Mouse (Mus musculus) testis, adult 2 months (tissue): ENCODE measurements around the gene Adgrg2. TPM values are rescaled to one million over a fixed set of nuclear protein-coding genes. Genes with fewer than 3 reads are reported as not detected.

ENCODE experiments used
- H3K27ac ChIP-seq: fragments of 200-500 bp; 2 replicates; pipeline ENCODE4 v1.5.1; 2012; ENCODE audit warnings: low read depth, low read length; ENCODE audit not compliant: control insufficient read depth, insufficient read depth
- H3K27me3 ChIP-seq: fragments of 200-500 bp; 2 replicates; pipeline ENCODE4 v1.6.1; 2012; ENCODE audit warnings: mild to moderate bottlenecking, low read length, moderate library complexity; ENCODE audit not compliant: control insufficient read depth, insufficient read depth
- H3K36me3 ChIP-seq: fragments of 200-500 bp; 2 replicates; pipeline ENCODE4 v1.6.1; 2012; ENCODE audit warnings: mild to moderate bottlenecking, low read length; ENCODE audit not compliant: control insufficient read depth, insufficient read depth
- H3K4me1 ChIP-seq: fragments of 200-500 bp; 2 replicates; pipeline ENCODE4 v1.6.1; 2012; ENCODE audit warnings: low read length; ENCODE audit not compliant: control insufficient read depth, insufficient read depth
- H3K4me3 ChIP-seq: fragments of 200-500 bp; 2 replicates; pipeline ENCODE4 v1.5.1; 2012; ENCODE audit warnings: low read depth, mild to moderate bottlenecking, low read length, moderate library complexity, mixed read lengths; ENCODE audit not compliant: control insufficient read depth
- CTCF ChIP-seq: fragments of 200-500 bp; IDR thresholded peaks from 2 replicates; pipeline ENCODE4 v1.5.1; 2012; ENCODE audit warnings: low read depth, mild to moderate bottlenecking, inconsistent platforms, low read length, moderate library complexity; ENCODE audit not compliant: control insufficient read depth, insufficient read depth, insufficient replicate concordance
- POLR2A ChIP-seq: fragments of 200-500 bp; IDR thresholded peaks from 2 replicates; pipeline ENCODE4 v1.6.1; 2012; ENCODE audit warnings: low read depth, mild to moderate bottlenecking, inconsistent platforms, low read length, moderate library complexity; ENCODE audit not compliant: control insufficient read depth
- polyA plus RNA-seq: library from polyadenylated mRNA; depleted of rRNA; stranded (reverse); fragments of >200 nt; gene quantifications from 2 replicates; pipeline ENCODE4 v1.2.3, GENCODE M21; 2012

Adgrg2 gene
- polyA plus RNA-seq, 1 experiment = 0.80 TPM

DNA sequence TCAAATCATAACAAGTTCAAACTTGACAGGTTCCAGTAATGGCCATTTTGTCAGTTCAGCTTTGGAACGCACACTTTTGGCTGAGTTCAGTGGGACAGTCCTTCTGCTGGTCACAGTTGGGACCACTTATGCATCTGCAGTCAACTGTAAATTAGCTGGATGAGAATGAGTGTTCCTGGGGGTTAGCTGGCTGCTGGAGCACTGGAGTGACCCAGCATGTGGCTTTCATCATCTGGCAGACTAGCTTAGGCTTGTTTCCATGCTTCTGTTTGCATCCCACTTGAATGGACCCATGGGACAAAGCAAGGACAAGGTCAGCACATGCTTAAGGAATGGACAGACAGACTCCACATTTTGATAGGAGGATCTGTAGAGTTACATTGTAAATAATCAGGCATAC lies 33.2 kb downstream of the Adgrg2 start:
- no peaks in the 10 kb centered on the region for H3K36me3 ChIP-seq
- no peaks in the 10 kb centered on the region for H3K4me1 ChIP-seq
- TF ChIP-seq POLR2A (no peak), CTCF (no peak)
- no peak overlapping the region for H3K4me3 ChIP-seq
- no peaks in the 10 kb centered on the region for H3K27me3 ChIP-seq
- H3K27ac ChIP-seq = no peak overlapping the region

DNA sequence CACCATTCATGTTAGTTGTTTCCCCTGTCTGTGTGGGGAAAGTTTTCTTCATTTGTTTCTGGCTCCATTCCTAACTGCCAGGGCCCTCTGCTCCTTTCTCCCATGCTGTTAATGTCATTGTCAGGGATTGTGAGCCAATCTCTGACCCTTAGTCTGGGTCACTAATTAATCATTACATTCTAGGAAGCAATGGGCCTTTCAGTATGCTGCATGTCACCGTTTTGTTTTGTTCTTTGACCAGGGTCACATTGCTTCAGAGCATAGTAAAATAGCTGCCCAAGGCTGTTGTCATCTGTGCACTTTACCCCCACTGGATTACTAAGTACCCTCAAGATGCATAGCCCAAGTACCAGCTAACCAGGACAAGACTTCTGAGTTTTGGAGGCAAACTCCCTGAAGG lies 36.0 kb downstream of the Adgrg2 start:
- no peak for TF ChIP-seq CTCF
- TF ChIP-seq POLR2A = no peak
- H3K27me3 ChIP-seq = no peaks in the 10 kb centered on the region
- H3K36me3 ChIP-seq = no peaks in the 10 kb centered on the region
- H3K27ac ChIP-seq = no peak overlapping the region
- no peaks in the 10 kb centered on the region for H3K4me1 ChIP-seq
- H3K4me3 ChIP-seq = no peak overlapping the region

- Histone ChIP-seq H3K4me1 (no peaks in the 10 kb centered on the region), H3K27ac (no peak overlapping the region), H3K4me3 (no peak overlapping the region), H3K36me3 (no peaks in the 10 kb centered on the region), H3K27me3 (no peaks in the 10 kb centered on the region)
- no peak for TF ChIP-seq POLR2A
- no peak for TF ChIP-seq CTCF
These were observed 36.4 kb downstream of the Adgrg2 start for GRCm38 (mm10) chrX:160426930-160427329.

- H3K27me3 ChIP-seq = no peaks in the 10 kb centered on the region
- TF ChIP-seq POLR2A = no peak
- TF ChIP-seq CTCF = no peak
These were observed 41.7 kb downstream of the Adgrg2 start for GRCm38 (mm10) chrX:160432192-160432591.

GRCm38 (mm10) chrX:160441272-160441671 lies 50.8 kb downstream of the Adgrg2 start:
- TF ChIP-seq POLR2A = no peak
- Histone ChIP-seq H3K27ac (no peak overlapping the region), H3K27me3 (no peaks in the 10 kb centered on the region), H3K4me3 (no peak overlapping the region), H3K36me3 (no peaks in the 10 kb centered on the region), H3K4me1 (no peaks in the 10 kb centered on the region)

More at GRCm38 (mm10) chrX:160432192-160432591, 41.7 kb downstream of the Adgrg2 start:
- no peaks in the 10 kb centered on the region for H3K36me3 ChIP-seq
- no peak overlapping the region for H3K27ac ChIP-seq
- no peak overlapping the region for H3K4me3 ChIP-seq
- H3K4me1 ChIP-seq = no peaks in the 10 kb centered on the region

GRCm38 (mm10) chrX:160448351-160448750 lies 57.9 kb downstream of the Adgrg2 start:
- no peaks in the 10 kb centered on the region for H3K4me1 ChIP-seq
- H3K27ac ChIP-seq = no peak overlapping the region
- no peak for TF ChIP-seq CTCF
- no peak for TF ChIP-seq POLR2A
- H3K36me3 ChIP-seq = no peaks in the 10 kb centered on the region
- H3K4me3 ChIP-seq = no peak overlapping the region
- H3K27me3 ChIP-seq = no peaks in the 10 kb centered on the region

DNA sequence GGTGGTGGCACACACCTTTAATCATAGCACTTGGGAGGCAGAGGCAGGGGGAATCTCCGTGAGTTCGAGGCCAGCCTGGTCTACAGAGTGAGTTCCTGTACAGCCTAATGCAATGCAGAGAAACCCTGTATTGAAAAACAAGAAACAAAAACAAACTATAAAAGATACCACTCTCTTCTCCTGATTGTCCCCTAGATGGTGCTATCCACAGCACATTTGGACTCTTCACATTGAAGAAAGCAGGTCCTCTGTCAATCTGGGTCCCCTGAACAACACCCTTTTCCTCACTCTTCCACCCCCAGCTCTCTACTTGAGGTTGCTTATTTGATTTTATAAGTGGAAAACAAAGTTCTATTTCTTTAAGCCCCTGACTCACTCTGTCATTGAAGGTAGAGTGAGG lies 58.9 kb downstream of the Adgrg2 start:
- Histone ChIP-seq H3K4me3 (no peak overlapping the region), H3K36me3 (no peaks in the 10 kb centered on the region), H3K4me1 (no peaks in the 10 kb centered on the region), H3K27ac (no peak overlapping the region), H3K27me3 (no peaks in the 10 kb centered on the region)
- no peak for TF ChIP-seq CTCF
- no peak for TF ChIP-seq POLR2A

DNA sequence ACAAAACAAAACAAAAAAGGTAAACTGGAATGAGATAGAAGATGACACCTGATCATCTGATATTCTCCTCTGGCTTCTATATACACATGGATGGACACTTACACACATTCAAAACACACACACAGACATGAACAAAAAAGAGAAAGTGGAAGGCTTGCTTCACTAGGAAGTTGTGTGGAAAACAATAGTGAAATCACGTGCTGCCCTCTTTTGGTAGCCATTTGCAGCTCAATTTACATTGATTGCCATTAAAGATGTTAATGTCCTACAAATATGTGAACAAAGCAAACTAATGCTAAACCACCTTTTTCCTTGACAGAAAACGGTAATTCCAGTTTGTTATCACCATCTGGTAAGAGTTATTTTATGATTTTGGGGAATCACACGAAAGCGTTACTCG lies 65.2 kb downstream of the Adgrg2 start:
- TF ChIP-seq CTCF = no peak
- no peak overlapping the region for H3K27ac ChIP-seq
- no peaks in the 10 kb centered on the region for H3K4me1 ChIP-seq
- no peaks in the 10 kb centered on the region for H3K27me3 ChIP-seq
- no peaks in the 10 kb centered on the region for H3K36me3 ChIP-seq
- no peak overlapping the region for H3K4me3 ChIP-seq
